Mouse (Mus musculus): ENCODE measurements around the gene Unc13a.

GRCm38 (mm10) chr8:71596798-71597197, 74.8 kb downstream of the Unc13a start:
- TF ChIP-seq CTCF (IDR thresholded peaks at IDR 0.05; ENCODE audit: low read depth, low read length), result no peak
- TF ChIP-seq POLR2A (IDR thresholded peaks at IDR 0.05; ENCODE audit: insufficient read depth, low read length), result no peak
